Mouse (Mus musculus) bone marrow macrophage, adult 2 months (primary cell): ENCODE results near the gene Map1lc3a.

ENCODE experiments used
- CTCF ChIP-seq: IDR thresholded peaks from 2 replicates; pipeline ENCODE4 v1.5.1; 2012; ENCODE audit warnings: low read depth, mild to moderate bottlenecking, low read length, moderate library complexity
- POLR2A ChIP-seq: IDR thresholded peaks from 2 replicates; pipeline ENCODE4 v1.6.1; 2012; ENCODE audit warnings: mild to moderate bottlenecking, low read depth, low read length, borderline replicate concordance

- TF ChIP-seq POLR2A = no peak
- no peak for TF ChIP-seq CTCF
Observed at GRCm38 (mm10) chr2:155313671-155314070, 37.6 kb downstream of the Map1lc3a start.
